Mouse (Mus musculus) stomach, postnatal 0 days (tissue): ENCODE results near the gene Tbc1d13. TPM values are rescaled to one million over a fixed set of nuclear protein-coding genes. Genes with fewer than 3 reads are reported as not detected.

Source experiments
- ATAC-seq: fragments of 200-750 bp; cut with Nextera tagmentation; 2 replicates; pipeline ENCODE4 v1.8.0; 2017; ENCODE audit not compliant: low FRiP score, low TSS enrichment
- DNase-seq: peaks from one replicate; pipeline ENCODE4 v3.0.0-alpha.2; 2016; ENCODE audit warnings: low spot score
- H3K27ac ChIP-seq: fragments of 300-500 bp; sonication (generic); replicated peaks from 2 replicates; pipeline ENCODE4 v1.5.1; 2014; ENCODE audit warnings: mild to moderate bottlenecking, control low read depth
- H3K27me3 ChIP-seq: fragments of 300-500 bp; sonication (generic); 2 replicates; pipeline ENCODE4 v1.6.1; 2014; ENCODE audit warnings: low read length; ENCODE audit not compliant: control insufficient read depth, insufficient read depth
- H3K36me3 ChIP-seq: fragments of 300-500 bp; sonication (generic); 2 replicates; pipeline ENCODE4 v1.6.1; 2014; ENCODE audit warnings: low read length, mixed read lengths; ENCODE audit not compliant: control insufficient read depth, insufficient read depth
- H3K4me1 ChIP-seq: fragments of 300-500 bp; sonication (generic); replicated peaks from 2 replicates; pipeline ENCODE4 v1.6.1; 2014; ENCODE audit warnings: antibody characterized with exemption; ENCODE audit not compliant: control insufficient read depth, insufficient read depth
- H3K4me2 ChIP-seq: fragments of 300-500 bp; sonication (generic); replicated peaks from 2 replicates; pipeline ENCODE4 v1.6.1; 2014; ENCODE audit warnings: low read depth, mild to moderate bottlenecking, control low read depth, moderate library complexity
- H3K4me3 ChIP-seq: fragments of 300-500 bp; sonication (generic); 2 replicates; pipeline ENCODE4 v1.5.1; 2014; ENCODE audit warnings: low read depth, low read length, control low read depth
- H3K9ac ChIP-seq: fragments of 300-500 bp; sonication (generic); 2 replicates; pipeline ENCODE4 v1.6.1; 2014; ENCODE audit warnings: mild to moderate bottlenecking, low read length, control low read depth, mixed read lengths
- H3K9me3 ChIP-seq: fragments of 300-500 bp; sonication (generic); 2 replicates; pipeline ENCODE4 v1.6.1; 2016; ENCODE audit warnings: low read length; ENCODE audit not compliant: control insufficient read depth
- CTCF ChIP-seq: IDR thresholded peaks from 2 replicates; pipeline ENCODE4 v1.5.1; 2016; ENCODE audit warnings: antibody characterized with exemption, low read depth, mild to moderate bottlenecking, moderate library complexity
- EP300 ChIP-seq: optimal IDR thresholded peaks from 2 replicates; pipeline ENCODE3; 2016; ENCODE audit warnings: antibody characterized with exemption
- WGBS: fragments of 180-500 bp; shearing (Covaris S2); extraction: QIAGEN DNeasy Blood & Tissue Kit; methylation state at CpG from one replicate; pipeline ENCODE4 v1.1.7; 2014; 5-methylcytosine and 5-hydroxymethylcytosine counted together
- polyA plus RNA-seq: library from polyadenylated mRNA; unstranded; fragments of >200 nt; fragmentation: Nextera tagmentation; extraction: Ambion mirVana; gene quantifications from 2 replicates; pipeline ENCODE4 v1.2.1, GENCODE M21; 2015

Gene Tbc1d13
- 3.7 and 3.9 TPM in 2 replicates for polyA plus RNA-seq

- Histone ChIP-seq H3K9ac (peak within 1 kb of the TSS; percentile 84), H3K36me3 (0 out of 2 replicates have a peak, but pooled peaks cover 3% of the 10 kb centered on the region), H3K27me3 (no peaks in the 10 kb centered on the region), H3K9me3 (no peaks in the 10 kb centered on the region), H3K27ac (peak within 1 kb of the TSS; percentile 88), H3K4me2 (peak within 1 kb of the TSS; percentile 85), H3K4me3 (peak within 1 kb of the TSS; percentile 87), H3K4me1 (peaks cover 7% of the 10 kb centered on the region)
- peak; percentile 95 for ATAC-seq
- TF ChIP-seq CTCF (peak; percentile 8; the same call in 1 of the 2 replicates), EP300 (peak; percentile 43)
- under 1% methylated on average over 45 of the region's 46 CpGs for WGBS
- peak; percentile 97 for DNase-seq
Measured at GRCm38 (mm10) chr2:30133613-30134377, at the start of gene Tbc1d13. Gene Tbc1d13, plus strand, starts transcription at chr2:30133746.

GRCm38 (mm10) chr2:30084113-30084512, 49.4 kb upstream of the Tbc1d13 start:
- H3K4me1 ChIP-seq, result no peaks in the 10 kb centered on the region
- DNase-seq (no peak), ATAC-seq (no peak)
- H3K9ac ChIP-seq, result no peak overlapping the region
- TF ChIP-seq CTCF, result no peak
- TF ChIP-seq EP300, result no peak
- WGBS, result 53% methylated on average over 5 of the region's 5 CpGs
- no peaks in the 10 kb centered on the region for H3K9me3 ChIP-seq
- no peaks in the 10 kb centered on the region for H3K36me3 ChIP-seq
- no peak overlapping the region for H3K4me3 ChIP-seq
- H3K27ac ChIP-seq, result no peak overlapping the region
- no peaks in the 10 kb centered on the region for H3K27me3 ChIP-seq
- H3K4me2 ChIP-seq, result no peak overlapping the region; the same call in 1 of the 2 replicates

GRCm38 (mm10) chr2:30084632-30085031, 48.9 kb upstream of the Tbc1d13 start:
- Histone ChIP-seq H3K27me3 (no peaks in the 10 kb centered on the region), H3K36me3 (no peaks in the 10 kb centered on the region), H3K4me3 (0 out of 2 replicates have a peak overlapping the region, but pooled peaks have one; percentile 2), H3K27ac (no peak overlapping the region), H3K9me3 (no peaks in the 10 kb centered on the region), H3K9ac (peak overlapping the region; percentile 41; the same call in 1 of the 2 replicates), H3K4me2 (peak overlapping the region; percentile 37), H3K4me1 (no peaks in the 10 kb centered on the region)
- TF ChIP-seq EP300 (no peak), CTCF (no peak)
- ATAC-seq (no peak; the same call in 1 of the 2 replicates), DNase-seq (no peak)
- 21% methylated on average over 12 of the region's 12 CpGs for WGBS

- Histone ChIP-seq H3K9me3 (no peaks in the 10 kb centered on the region), H3K4me1 (no peaks in the 10 kb centered on the region), H3K4me3 (no peak overlapping the region), H3K36me3 (no peaks in the 10 kb centered on the region; the same call in 1 of the 2 replicates), H3K27ac (no peak overlapping the region), H3K4me2 (no peak overlapping the region), H3K27me3 (no peaks in the 10 kb centered on the region), H3K9ac (no peak overlapping the region)
- no peak for ATAC-seq
- DNase-seq, result no peak
- 91% methylated on average over 4 of the region's 4 CpGs for WGBS
- peak; percentile 22; the same call in 1 of the 2 replicates for TF ChIP-seq CTCF
- no peak for TF ChIP-seq EP300
Measured at GRCm38 (mm10) chr2:30087310-30087709, 46.2 kb upstream of the Tbc1d13 start.

- Histone ChIP-seq H3K4me1 (no peaks in the 10 kb centered on the region), H3K9ac (no peak overlapping the region), H3K36me3 (no peaks in the 10 kb centered on the region; the same call in 1 of the 2 replicates), H3K4me3 (no peak overlapping the region), H3K27me3 (no peaks in the 10 kb centered on the region), H3K27ac (no peak overlapping the region), H3K4me2 (no peak overlapping the region), H3K9me3 (no peaks in the 10 kb centered on the region)
- 95% methylated on average over 12 of the region's 12 CpGs for WGBS
- ATAC-seq, result no peak
- TF ChIP-seq CTCF, result no peak
- no peak for TF ChIP-seq EP300
- DNase-seq, result no peak
Measured at GRCm38 (mm10) chr2:30091521-30091920, 42.0 kb upstream of the Tbc1d13 start.
